Mouse (Mus musculus) cerebellum, adult 2 months (tissue): ENCODE results near the gene Babam2.

Experiments used
- CTCF ChIP-seq: fragments of 200-500 bp; IDR thresholded peaks from 2 replicates; pipeline ENCODE4 v1.5.1; 2011; ENCODE audit warnings: low read depth, mild to moderate bottlenecking, control low read depth, low read length, moderate library complexity, borderline replicate concordance; ENCODE audit not compliant: insufficient read depth
- POLR2A ChIP-seq: fragments of 200-500 bp; IDR thresholded peaks from 2 replicates; pipeline ENCODE4 v1.6.1; 2011; ENCODE audit warnings: low read length, control low read depth, borderline replicate concordance; ENCODE audit not compliant: insufficient read depth

- TF ChIP-seq CTCF, result no peak
- TF ChIP-seq POLR2A, result no peak
Measured at GRCm38 (mm10) chr5:32037546-32037945, 340.1 kb downstream of the Babam2 start.
